Mouse (Mus musculus) heart, adult 2 months (tissue): ENCODE measurements around the gene Trim2. TPM values are rescaled to one million over a fixed set of nuclear protein-coding genes. Genes with fewer than 3 reads are reported as not detected.

Experiments used
- DNase-seq, 2 experiments: peaks; one replicate each; pipeline ENCODE4 v3.0.0; 2021
- H3K27ac ChIP-seq: fragments of 200-600 bp; 2 replicates; pipeline ENCODE4 v1.8.1; 2022
- H3K27me3 ChIP-seq: fragments of 200-500 bp; 2 replicates; pipeline ENCODE4 v1.6.1; 2012; ENCODE audit warnings: mild to moderate bottlenecking, low read length, inconsistent platforms, mixed read lengths; ENCODE audit not compliant: control insufficient read depth, insufficient read depth
- H3K36me3 ChIP-seq: fragments of 200-500 bp; 2 replicates; pipeline ENCODE4 v1.6.1; 2012; ENCODE audit warnings: low read length, inconsistent platforms; ENCODE audit not compliant: control insufficient read depth, insufficient read depth
- H3K4me1 ChIP-seq: fragments of 200-500 bp; 2 replicates; pipeline ENCODE4 v1.6.1; 2011; ENCODE audit warnings: low read length; ENCODE audit not compliant: control insufficient read depth, insufficient read depth
- H3K4me3 ChIP-seq: fragments of 200-600 bp; 2 replicates; pipeline ENCODE4 v1.8.1; 2022
- H3K79me2 ChIP-seq: fragments of 200-500 bp; replicated peaks from 2 replicates; pipeline ENCODE4 v1.6.1; 2012; ENCODE audit warnings: mild to moderate bottlenecking, inconsistent platforms, low read length, moderate library complexity, mixed read lengths; ENCODE audit not compliant: control insufficient read depth, insufficient read depth
- H3K9ac ChIP-seq: fragments of 200-500 bp; 2 replicates; pipeline ENCODE4 v1.6.1; 2012; ENCODE audit warnings: low read depth, mild to moderate bottlenecking, control low read depth, inconsistent platforms, low read length, mixed read lengths
- CTCF ChIP-seq: fragments of 200-600 bp; IDR thresholded peaks from 2 replicates; pipeline ENCODE4 v1.8.1; 2022; ENCODE audit warnings: antibody characterized with exemption, mild to moderate bottlenecking, moderate library complexity
- EP300 ChIP-seq: fragments of 200-500 bp; IDR thresholded peaks from 2 replicates; pipeline ENCODE4 v1.6.1; 2011; ENCODE audit warnings: low read depth, low read length, control low read depth; ENCODE audit not compliant: insufficient read depth
- POLR2A ChIP-seq: fragments of 200-500 bp; IDR thresholded peaks from 2 replicates; pipeline ENCODE4 v1.6.1; 2011; ENCODE audit warnings: mild to moderate bottlenecking, low read depth, low read length, control low read depth; ENCODE audit not compliant: insufficient read depth
- WGBS: fragments of 180-500 bp; shearing (Covaris S2); methylation state at CpG from one replicate; pipeline ENCODE4 v1.1.7; 2018; 5-methylcytosine and 5-hydroxymethylcytosine counted together
- intact Hi-C: fragments of 180-260 bp; cut with DNase I; formaldehyde crosslinking; loops from one replicate; pipeline ENCODE4 v1.15.1; 2025
- polyA plus RNA-seq: library from polyadenylated mRNA; depleted of rRNA; stranded (reverse); fragments of >200 nt; gene quantifications from 2 replicates; pipeline ENCODE4 v1.2.3, GENCODE M21; 2012
- total RNA-seq, 2 experiments: library from RNA; stranded (reverse); gene quantifications; 2 replicates each; pipeline ENCODE4 v1.2.3; 2021

Gene Trim2
- total and polyA plus RNA-seq, 3 experiments, result 4.7 to 5.7 (median 5.2) TPM

DNA sequence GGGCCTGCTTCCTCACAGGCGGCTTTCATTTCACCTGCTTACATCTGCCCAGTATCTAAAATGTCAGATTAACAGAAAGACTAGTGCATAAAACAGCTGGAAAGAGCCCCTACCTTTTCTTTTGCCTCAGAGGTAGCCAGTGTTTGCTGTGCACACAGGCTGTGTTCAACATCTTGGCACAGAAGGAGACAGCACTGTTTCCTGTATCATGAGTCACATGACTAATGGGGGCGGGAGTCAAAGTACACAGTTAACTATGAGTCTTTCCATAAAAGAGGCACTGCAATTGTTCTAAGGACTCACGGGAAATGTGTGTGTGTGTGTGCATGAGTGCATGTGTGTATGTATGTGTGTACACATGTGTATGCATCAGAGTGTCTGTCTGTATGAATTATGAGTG, 43.9 kb downstream of the Trim2 start:
- Histone ChIP-seq H3K27me3 (no peaks in the 10 kb centered on the region), H3K27ac (no peak overlapping the region), H3K79me2 (no peaks in the 10 kb centered on the region), H3K4me1 (peaks cover 1% of the 10 kb centered on the region; the same call in 1 of the 2 replicates), H3K36me3 (no peaks in the 10 kb centered on the region), H3K9ac (no peak overlapping the region), H3K4me3 (no peak overlapping the region)
- no peak for TF ChIP-seq POLR2A
- TF ChIP-seq CTCF, result no peak
- no peak for TF ChIP-seq EP300
- 53% methylated on average over 3 of the region's 3 CpGs for WGBS
- DNase-seq, result no peak
- intact Hi-C loops, result loop anchor here (5.0 kb wide), 1 partner anchor 49 kb away; no protein-coding TSS in a partner anchor

DNA sequence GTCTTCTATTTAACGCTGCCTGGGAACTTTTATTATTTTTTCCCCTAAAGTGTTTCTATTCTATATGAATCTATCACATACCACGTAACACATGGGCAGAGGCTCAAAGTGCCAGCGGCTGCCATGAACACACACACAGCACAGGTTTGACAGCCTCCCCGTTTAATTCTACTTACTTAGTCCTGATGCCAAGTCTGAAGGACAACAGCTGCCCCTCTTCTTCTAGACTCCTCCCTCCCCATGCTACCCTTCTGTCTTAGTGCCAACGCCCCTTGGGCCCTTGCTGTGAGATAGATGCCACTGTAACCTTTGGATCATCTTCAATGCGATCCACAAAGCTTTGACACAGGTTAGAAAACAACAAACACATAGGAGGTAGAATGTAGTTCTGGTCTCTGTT, 44.8 kb downstream of the Trim2 start:
- Histone ChIP-seq H3K9ac (no peak overlapping the region), H3K79me2 (peaks cover 2% of the 10 kb centered on the region; the same call in 1 of the 2 replicates), H3K27me3 (no peaks in the 10 kb centered on the region), H3K27ac (no peak overlapping the region), H3K4me1 (peaks cover 1% of the 10 kb centered on the region; the same call in 1 of the 2 replicates), H3K4me3 (no peak overlapping the region), H3K36me3 (no peaks in the 10 kb centered on the region)
- no peak for DNase-seq
- WGBS, result 93% methylated on average over 6 of the region's 6 CpGs
- no peak for TF ChIP-seq EP300
- TF ChIP-seq POLR2A, result no peak
- TF ChIP-seq CTCF, result no peak
- intact Hi-C loops, result loop anchor here (5.0 kb wide), 1 partner anchor 50 kb away; no protein-coding TSS in a partner anchor

DNA sequence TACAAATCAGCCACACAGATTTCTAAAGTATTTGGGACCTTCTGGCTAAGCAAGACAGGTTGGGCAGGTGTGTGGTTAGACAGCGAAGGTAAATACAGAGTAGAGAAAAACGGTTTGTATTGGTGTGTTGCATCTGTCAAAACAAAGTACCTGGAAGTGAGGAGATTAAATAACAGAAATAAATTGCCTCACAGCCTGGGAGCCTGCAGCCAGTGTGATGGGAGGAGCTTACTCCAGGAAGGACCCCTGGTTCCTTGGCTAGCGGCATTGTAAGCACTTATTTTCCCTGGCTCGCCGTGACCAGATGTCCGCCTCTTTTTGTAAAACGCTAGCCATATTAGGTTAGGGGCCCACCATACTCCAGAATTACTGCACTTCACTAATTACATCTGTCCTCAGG, 45.8 kb downstream of the Trim2 start:
- no peak overlapping the region for H3K9ac ChIP-seq
- TF ChIP-seq CTCF (no peak), POLR2A (no peak), EP300 (no peak)
- H3K36me3 ChIP-seq, result no peaks in the 10 kb centered on the region
- DNase-seq, result no peak
- 78% methylated on average over 7 of the region's 7 CpGs for WGBS
- H3K27ac ChIP-seq, result no peak overlapping the region
- peaks cover 1% of the 10 kb centered on the region; the same call in 1 of the 2 replicates for H3K4me1 ChIP-seq
- intact Hi-C loops, result loop anchor here (5.0 kb wide), 1 partner anchor 51 kb away; no protein-coding TSS in a partner anchor
- H3K79me2 ChIP-seq, result peaks cover 2% of the 10 kb centered on the region; the same call in 1 of the 2 replicates
- H3K4me3 ChIP-seq, result no peak overlapping the region
- no peaks in the 10 kb centered on the region for H3K27me3 ChIP-seq

DNA sequence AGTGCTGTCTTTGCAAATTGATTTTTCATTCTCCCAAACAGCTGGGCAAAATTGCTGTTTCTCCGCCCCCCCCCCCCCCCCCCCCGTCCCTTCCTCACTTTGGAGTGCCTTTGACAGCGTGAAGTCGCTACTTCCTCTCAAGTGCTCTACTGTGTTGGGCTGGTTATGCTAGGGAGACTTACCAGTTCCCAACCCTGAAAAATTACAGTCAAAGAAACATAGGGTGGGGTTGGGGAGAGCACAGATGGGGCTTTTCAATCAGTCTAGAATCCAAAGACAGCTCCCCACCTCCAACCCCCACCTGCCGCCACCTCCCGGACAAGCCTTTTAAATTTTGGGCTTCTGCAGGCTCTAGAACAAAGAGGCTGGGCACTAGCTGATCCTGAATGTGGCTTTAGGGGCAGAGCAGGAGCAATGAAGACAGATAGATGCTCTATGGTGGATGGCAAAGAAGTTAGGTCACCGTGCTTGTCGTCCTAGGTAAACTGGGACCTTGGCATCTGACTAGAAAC, 46.6 kb downstream of the Trim2 start:
- Histone ChIP-seq H3K9ac (peak overlapping the region; percentile 69), H3K4me1 (peaks cover 1% of the 10 kb centered on the region; the same call in 1 of the 2 replicates), H3K4me3 (peak overlapping the region; percentile 91), H3K36me3 (no peaks in the 10 kb centered on the region), H3K27me3 (no peaks in the 10 kb centered on the region), H3K27ac (peak overlapping the region; percentile 82), H3K79me2 (peaks cover 2% of the 10 kb centered on the region; the same call in 1 of the 2 replicates)
- 11% methylated on average over 8 of the region's 8 CpGs for WGBS
- peak in 1 of 2 experiments; percentile 40 for DNase-seq
- TF ChIP-seq EP300 (no peak), POLR2A (no peak), CTCF (no peak)
- intact Hi-C loops, result loop anchor here (5.0 kb wide), 1 partner anchor 52 kb away; no protein-coding TSS in a partner anchor

DNA sequence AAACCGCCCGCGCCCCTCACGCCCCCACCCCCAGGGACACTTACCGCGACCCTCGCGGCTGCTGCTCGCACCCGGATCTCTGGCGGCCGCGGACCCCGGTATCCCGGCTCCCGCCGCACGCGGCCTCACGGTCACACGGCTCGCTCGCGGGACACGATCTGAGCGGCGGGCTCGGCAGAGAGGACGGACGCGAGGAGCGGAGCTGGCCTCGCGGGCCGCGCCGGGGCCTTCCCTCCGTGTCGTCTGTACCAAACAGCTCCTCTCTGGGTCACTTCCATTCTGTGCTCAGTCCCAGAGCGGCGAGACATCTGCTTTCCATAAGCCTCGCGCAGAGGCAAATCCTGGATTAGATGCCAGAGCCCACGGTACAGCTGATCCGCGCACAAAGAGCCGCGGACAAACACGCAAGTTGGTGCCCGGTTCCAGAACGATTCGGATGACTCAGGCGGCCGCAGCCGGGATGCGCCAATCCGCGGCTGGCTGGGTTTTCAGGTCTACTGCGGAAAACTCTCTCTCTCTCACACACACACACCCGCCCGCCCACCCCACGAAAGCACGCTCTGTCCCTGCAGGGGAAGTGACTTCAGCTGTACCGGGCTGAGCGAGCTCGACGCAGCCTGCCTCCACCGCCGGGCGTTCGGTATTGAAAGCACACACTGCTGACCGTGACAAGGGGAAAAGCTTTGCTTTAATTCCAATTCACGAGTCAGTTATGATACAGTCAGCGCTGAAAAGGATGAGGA, 47.2 kb downstream of the Trim2 start:
- Histone ChIP-seq H3K9ac (peak overlapping the region; percentile 90), H3K79me2 (peaks cover 2% of the 10 kb centered on the region; the same call in 1 of the 2 replicates), H3K27me3 (no peaks in the 10 kb centered on the region), H3K4me1 (peaks cover 1% of the 10 kb centered on the region; the same call in 1 of the 2 replicates), H3K4me3 (peak overlapping the region; percentile 91), H3K27ac (peak overlapping the region; percentile 82), H3K36me3 (no peaks in the 10 kb centered on the region)
- TF ChIP-seq CTCF (0 out of 2 replicates have a peak, but pooled peaks have one; percentile 4), POLR2A (peak; percentile 40; the same call in 1 of the 2 replicates), EP300 (no peak)
- peak; percentile 79 to 81 for DNase-seq
- under 1% methylated on average over 74 of the region's 74 CpGs for WGBS
- intact Hi-C loops, result loop anchor here (1.0 to 5.0 kb wide), 4 partner anchors 31 to 84 kb away; no protein-coding TSS in a partner anchor
